Mouse (Mus musculus) neural tube, embryonic 12.5 days (tissue): ENCODE measurements at regions not wholly inside any gene's neighbourhood (a gene's known extent, or its start where the extent isn't known, plus 50 kb on each side); places are given as distances from the start of the nearest gene placed in this dataset.

Experiments used
- ATAC-seq: fragments of 200-750 bp; cut with Nextera tagmentation; 2 replicates; pipeline ENCODE4 v1.8.0; 2017; ENCODE audit warnings: low read depth, mild to moderate bottlenecking, moderate TSS enrichment, moderate library complexity; ENCODE audit not compliant: low FRiP score
- H3K27ac ChIP-seq: fragments of 300-500 bp; sonication (generic); 2 replicates; pipeline ENCODE4 v1.5.1; 2016
- H3K27me3 ChIP-seq: fragments of 300-500 bp; sonication (generic); replicated peaks from 2 replicates; pipeline ENCODE4 v1.6.1; 2016; ENCODE audit warnings: mild to moderate bottlenecking
- H3K36me3 ChIP-seq: fragments of 300-500 bp; sonication (generic); 2 replicates; pipeline ENCODE4 v1.6.1; 2016; ENCODE audit warnings: mild to moderate bottlenecking
- H3K4me1 ChIP-seq: fragments of 300-500 bp; sonication (generic); 2 replicates; pipeline ENCODE4 v1.6.1; 2016
- H3K4me2 ChIP-seq: fragments of 300-500 bp; sonication (generic); replicated peaks from 2 replicates; pipeline ENCODE4 v1.6.1; 2016; ENCODE audit warnings: mild to moderate bottlenecking
- H3K4me3 ChIP-seq: fragments of 300-500 bp; sonication (generic); 2 replicates; pipeline ENCODE4 v1.5.1; 2016
- H3K9ac ChIP-seq: fragments of 300-500 bp; sonication (generic); 2 replicates; pipeline ENCODE4 v1.6.1; 2016; ENCODE audit warnings: mild to moderate bottlenecking
- H3K9me3 ChIP-seq: fragments of 300-500 bp; sonication (generic); 2 replicates; pipeline ENCODE4 v1.6.1; 2016; ENCODE audit warnings: mild to moderate bottlenecking
- WGBS: fragments of 180-500 bp; shearing (Covaris S2); methylation state at CpG from one replicate; pipeline ENCODE4 v1.1.7; 2016; 5-methylcytosine and 5-hydroxymethylcytosine counted together

DNA sequence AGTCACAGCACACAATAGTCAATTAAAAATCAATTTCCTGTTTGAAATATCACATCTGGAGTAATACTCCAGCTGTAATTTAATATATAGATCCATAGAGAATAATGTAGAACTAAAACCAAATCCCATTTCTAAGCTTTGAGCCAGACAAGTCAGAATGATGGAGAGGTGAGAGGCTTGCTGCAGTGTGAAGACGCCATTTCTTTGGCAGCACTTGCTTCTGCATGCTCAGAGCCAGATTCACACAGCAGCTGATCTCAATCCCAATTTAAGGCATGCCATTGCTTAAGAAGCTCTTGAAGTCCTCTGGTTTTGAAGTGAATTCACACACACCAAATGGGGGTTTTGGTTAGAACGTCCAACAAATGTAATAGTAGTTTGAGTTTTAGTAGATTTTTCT, 447.9 kb downstream of the Wdr20rt start:
- ATAC-seq, result no peak
- no peaks in the 10 kb centered on the region for H3K36me3 ChIP-seq
- WGBS, result 89% methylated on average over 2 of the region's 2 CpGs

DNA sequence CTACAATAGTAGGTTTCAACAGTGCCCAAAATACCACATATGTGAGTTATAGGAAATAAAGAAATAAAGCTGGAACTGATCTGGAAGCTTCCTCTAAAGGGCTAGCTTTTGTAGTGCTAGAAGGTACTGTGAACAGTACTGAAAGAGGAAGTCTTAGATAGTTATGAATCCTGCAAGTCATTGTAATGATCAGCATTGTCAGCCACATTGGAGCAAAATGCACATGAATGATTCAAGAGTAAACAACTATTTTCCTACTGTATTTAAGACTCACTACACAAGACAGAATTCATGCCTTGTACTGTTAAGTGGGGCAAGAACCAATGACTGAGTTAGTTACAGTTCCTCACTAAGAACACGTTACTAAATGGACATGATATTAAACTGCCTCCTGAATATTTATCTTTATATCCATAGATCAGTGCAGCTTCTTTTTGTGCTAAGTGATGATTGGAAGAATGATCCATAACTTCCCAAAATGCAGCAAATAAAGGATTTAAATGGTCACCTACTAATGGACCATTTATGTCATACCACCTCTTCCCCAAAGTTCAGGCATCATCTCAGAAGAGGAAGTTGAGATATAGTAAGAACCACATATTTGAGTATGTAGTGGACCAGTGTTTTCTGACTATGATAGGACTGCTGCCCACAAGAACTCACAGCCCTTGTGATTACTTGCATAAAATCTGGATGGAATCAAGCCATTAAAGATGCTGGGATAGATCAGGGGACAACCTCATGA, 449.8 kb downstream of the Wdr20rt start:
- ATAC-seq, result no peak
- H3K4me1 ChIP-seq, result no peaks in the 10 kb centered on the region
- H3K9ac ChIP-seq, result no peak overlapping the region
- H3K36me3 ChIP-seq, result no peaks in the 10 kb centered on the region
- no peaks in the 10 kb centered on the region for H3K9me3 ChIP-seq
- H3K27me3 ChIP-seq, result no peaks in the 10 kb centered on the region
- WGBS, result 85% methylated on average over 1 of the region's 1 CpGs
- no peak overlapping the region for H3K4me2 ChIP-seq
- H3K4me3 ChIP-seq, result no peak overlapping the region
- no peak overlapping the region for H3K27ac ChIP-seq

More for the DNA sequence above, 447.9 kb downstream of the Wdr20rt start:
- Histone ChIP-seq H3K4me1 (no peaks in the 10 kb centered on the region), H3K4me3 (no peak overlapping the region), H3K4me2 (no peak overlapping the region), H3K27me3 (no peaks in the 10 kb centered on the region), H3K9me3 (no peaks in the 10 kb centered on the region), H3K27ac (no peak overlapping the region), H3K9ac (no peak overlapping the region)

DNA sequence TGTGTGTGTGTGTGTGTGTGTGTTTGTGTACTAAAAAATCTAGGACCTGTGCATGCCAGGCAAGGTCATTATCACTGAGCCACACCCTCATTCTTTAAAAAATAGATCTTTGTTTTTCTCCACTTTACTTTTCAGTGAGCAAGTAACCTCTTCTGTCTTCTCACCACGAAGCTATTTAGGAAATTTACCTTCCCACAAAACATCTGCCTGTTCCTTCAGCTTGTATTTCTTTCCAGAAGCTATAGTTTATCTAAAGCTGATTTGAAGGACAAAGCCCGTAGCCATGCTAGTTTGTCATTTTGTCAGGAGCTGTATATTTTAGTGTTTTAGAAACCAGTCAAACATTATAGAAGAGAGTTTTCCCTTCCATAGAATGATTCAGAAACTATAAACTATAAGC, 455.0 kb downstream of the Wdr20rt start:
- Histone ChIP-seq H3K27me3 (no peaks in the 10 kb centered on the region), H3K4me2 (no peak overlapping the region), H3K4me3 (no peak overlapping the region), H3K9ac (no peak overlapping the region), H3K4me1 (no peaks in the 10 kb centered on the region), H3K36me3 (no peaks in the 10 kb centered on the region), H3K27ac (no peak overlapping the region), H3K9me3 (no peaks in the 10 kb centered on the region)
- ATAC-seq, result no peak
- 76% methylated on average over 2 of the region's 2 CpGs for WGBS

DNA sequence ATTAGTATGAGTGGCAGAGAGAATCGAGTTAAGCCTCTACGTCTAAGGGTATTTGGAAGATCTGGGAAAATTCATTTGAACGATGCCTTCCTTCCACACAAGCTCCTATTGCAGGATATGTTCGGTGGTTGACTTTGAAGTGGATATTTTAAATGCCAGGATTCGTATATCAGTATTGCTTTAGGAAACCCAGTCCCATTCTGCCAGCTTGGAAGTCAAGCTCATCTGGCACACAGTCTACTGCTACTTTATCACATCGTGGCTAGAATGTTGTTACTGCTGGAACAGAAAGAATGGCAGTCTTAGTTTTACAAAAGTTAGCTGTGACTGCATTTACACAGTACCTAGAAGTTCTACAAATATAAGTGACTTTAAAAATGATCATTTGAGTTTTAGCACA, 456.5 kb downstream of the Wdr20rt start:
- no peak for ATAC-seq
- H3K4me1 ChIP-seq, result no peaks in the 10 kb centered on the region
- no peaks in the 10 kb centered on the region for H3K9me3 ChIP-seq
- H3K4me2 ChIP-seq, result no peak overlapping the region
- H3K9ac ChIP-seq, result no peak overlapping the region
- WGBS, result 93% methylated on average over 6 of the region's 6 CpGs
- H3K4me3 ChIP-seq, result no peak overlapping the region
- no peaks in the 10 kb centered on the region for H3K27me3 ChIP-seq
- H3K27ac ChIP-seq, result no peak overlapping the region
- H3K36me3 ChIP-seq, result no peaks in the 10 kb centered on the region

DNA sequence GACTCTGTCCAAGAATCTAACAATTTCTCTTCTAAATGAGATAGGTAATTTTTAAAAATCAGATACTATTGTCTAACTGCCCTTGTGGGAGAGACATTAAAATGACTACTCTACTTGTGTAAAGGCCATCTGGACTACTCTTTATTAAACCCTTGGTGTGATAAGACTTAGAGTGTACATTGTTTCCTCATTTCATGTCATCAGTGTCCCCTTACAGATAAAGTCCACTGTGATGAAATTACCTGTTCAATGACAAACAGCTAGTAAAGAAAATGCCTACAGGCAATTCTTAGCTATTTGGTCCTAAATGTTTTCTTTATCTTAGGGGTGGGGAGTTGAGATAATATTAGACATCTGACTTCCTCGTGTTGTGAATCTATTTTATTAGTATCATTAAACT, 479.7 kb downstream of the Wdr20rt start:
- H3K9me3 ChIP-seq, result no peaks in the 10 kb centered on the region
- no peak for ATAC-seq
- 55% methylated on average over 1 of the region's 1 CpGs for WGBS

DNA sequence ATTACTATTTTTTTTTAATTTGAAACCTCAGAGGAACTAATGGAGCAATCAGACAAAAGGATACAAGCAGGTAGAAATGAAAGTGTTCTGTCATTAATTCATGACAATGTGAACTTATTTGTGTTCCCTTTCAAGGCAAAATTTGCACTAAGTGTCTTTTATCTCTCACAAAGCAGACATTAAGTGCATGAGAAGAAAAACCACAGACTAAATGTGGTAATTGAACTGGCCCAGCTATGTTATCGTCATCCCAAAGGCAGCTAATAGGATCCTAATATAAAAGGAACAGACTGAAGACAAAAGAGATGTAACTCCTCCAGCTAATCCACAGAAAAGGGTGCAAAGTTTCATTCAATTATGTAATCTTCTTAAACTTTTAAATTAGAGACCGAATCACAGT, 487.0 kb downstream of the Wdr20rt start:
- Histone ChIP-seq H3K4me2 (no peak overlapping the region), H3K27ac (no peak overlapping the region), H3K36me3 (no peaks in the 10 kb centered on the region), H3K9ac (no peak overlapping the region), H3K4me3 (no peak overlapping the region), H3K4me1 (no peaks in the 10 kb centered on the region), H3K27me3 (no peaks in the 10 kb centered on the region), H3K9me3 (no peaks in the 10 kb centered on the region)
- no peak for ATAC-seq
- WGBS, result 84% methylated on average over 2 of the region's 2 CpGs

More for the DNA sequence above, 479.7 kb downstream of the Wdr20rt start:
- Histone ChIP-seq H3K9ac (no peak overlapping the region), H3K36me3 (no peaks in the 10 kb centered on the region), H3K27ac (no peak overlapping the region), H3K4me2 (no peak overlapping the region), H3K4me3 (no peak overlapping the region), H3K27me3 (no peaks in the 10 kb centered on the region), H3K4me1 (no peaks in the 10 kb centered on the region)
